Mouse (Mus musculus) heart, postnatal 10 days (tissue): Measurements from ENCODE around the gene Cep128. TPM values are rescaled to one million over a fixed set of nuclear protein-coding genes. Genes with fewer than 3 reads are reported as not detected.
"Not testable (repeated sequence)": the region's sequence is repeated elsewhere in the genome, so short reads cannot be mapped to it uniquely, and the experiment has no call there.

Source experiments
- DNase-seq, 2 experiments: peaks; one replicate each; pipeline ENCODE4 v3.0.0; 2021
- intact Hi-C: fragments of 180-260 bp; cut with DNase I; formaldehyde crosslinking; loops from one replicate; pipeline ENCODE4 v1.15.1; 2025
- microRNA-seq, 2 experiments: library from miRNA; unstranded; fragments of <30 nt; microRNA quantifications; one replicate each; pipeline ENCODE4 v1.2.0; 2022
- total RNA-seq, 2 experiments: library from RNA; stranded (reverse); gene quantifications; 2 replicates each; pipeline ENCODE4 v1.2.3; 2021

Gene Cep128
- total RNA-seq, 2 experiments from 2014 or later: 8.9 to 10.4 TPM

DNA sequence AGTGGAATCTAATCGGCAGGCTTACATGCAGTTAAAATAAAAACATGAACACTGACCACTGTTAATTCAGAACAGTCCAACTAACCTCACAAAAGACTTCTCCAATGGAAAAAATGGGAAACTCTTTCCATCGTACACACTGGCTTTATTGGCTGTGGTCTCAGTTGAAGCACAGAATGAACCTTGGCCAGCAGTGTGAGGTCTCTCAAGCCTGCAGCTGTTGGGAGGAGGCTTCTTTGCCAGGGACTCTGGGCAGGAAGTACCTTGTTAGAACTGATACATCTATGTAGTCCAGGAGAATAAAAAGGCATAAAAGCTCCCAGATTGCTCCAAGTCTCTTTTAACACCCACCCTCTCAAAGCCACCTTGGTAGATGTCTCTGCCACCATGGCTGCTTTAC is 390.9 kb downstream of the Cep128 start:
- intact Hi-C loops: no loop called here

DNA sequence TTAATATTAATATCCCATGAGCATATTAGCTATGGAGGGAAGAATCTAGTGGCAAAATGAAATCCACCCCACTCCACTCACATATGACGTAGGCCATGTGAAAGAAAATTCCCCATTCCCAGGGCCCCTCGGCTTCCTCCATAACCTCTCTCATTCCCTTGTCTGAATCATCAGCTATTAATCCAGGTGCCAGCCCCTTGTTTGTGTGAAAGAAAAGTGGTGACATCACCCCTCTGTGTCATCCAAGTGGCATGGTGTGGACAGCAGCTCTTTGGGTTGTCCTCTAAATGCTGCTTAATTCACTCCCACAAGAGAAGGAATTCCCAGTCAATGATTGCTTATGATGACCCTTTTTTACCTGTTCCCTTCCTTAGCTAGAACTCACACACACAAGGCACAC is 396.4 kb downstream of the Cep128 start:
- intact Hi-C loops: no loop called here
- no peak for DNase-seq

More for the DNA sequence above, 390.9 kb downstream of the Cep128 start:
- peak; percentile 10 to 12 for DNase-seq

DNA sequence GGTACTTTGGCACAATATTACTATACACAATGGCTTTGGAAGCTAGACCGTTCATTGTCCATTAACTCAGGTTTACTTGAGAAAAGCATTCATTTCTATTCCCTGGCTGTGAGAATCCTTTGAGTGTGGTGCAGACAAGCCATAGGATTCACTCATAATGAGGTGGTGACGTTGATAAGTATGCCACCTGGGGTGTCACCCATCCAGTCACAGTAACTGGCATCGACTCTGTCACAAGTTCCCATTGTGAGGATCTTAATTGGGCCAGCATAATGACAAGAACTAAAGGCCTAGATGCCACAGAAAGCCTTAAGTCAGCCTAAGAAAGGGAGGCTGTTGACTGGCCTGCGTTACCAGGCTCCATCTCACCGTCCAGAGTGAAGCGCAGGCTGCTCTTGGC is 396.9 kb downstream of the Cep128 start:
- intact Hi-C loops: no loop called here
- no peak for DNase-seq

DNA sequence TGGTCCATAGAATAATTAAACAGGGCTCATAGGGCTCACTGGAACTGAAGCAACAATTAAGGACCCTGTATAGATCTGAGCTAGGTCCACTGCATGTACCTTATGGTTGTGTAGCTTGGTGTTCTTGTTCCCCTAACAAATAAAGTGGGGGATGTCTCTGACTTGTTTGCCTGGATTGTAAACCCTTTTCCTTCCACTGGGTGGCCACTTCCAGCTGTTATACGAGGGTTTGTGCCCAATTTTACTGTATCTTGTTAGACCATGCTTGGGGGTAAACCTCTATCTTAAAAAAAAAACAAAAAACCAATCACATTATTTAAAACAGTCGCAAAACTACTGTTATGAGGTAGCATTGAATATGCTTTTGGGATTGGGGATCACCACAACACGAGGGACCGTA is 402.2 kb downstream of the Cep128 start:
- intact Hi-C loops: no loop called here
- DNase-seq: no peak

DNA sequence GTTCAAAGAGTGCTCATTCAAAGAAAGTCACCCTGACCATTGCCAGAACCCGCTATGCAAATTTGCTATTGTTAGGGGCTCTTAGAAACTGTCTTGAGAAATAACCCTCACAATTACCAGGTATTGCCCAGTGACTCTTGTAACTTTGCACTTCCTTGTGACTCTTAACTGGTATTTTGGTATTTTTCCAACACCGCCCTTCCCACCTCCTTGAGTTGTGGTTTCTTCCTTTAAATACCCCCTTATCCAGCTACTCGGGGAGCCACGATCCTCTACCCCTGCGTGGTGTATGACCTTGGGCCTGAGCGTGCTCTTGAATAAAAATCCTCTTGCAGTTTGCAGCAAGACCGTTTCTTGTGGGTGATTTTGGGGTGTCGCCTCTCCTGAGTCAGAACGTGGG is 407.8 kb downstream of the Cep128 start:
- intact Hi-C loops, DNase-seq: not testable (repeated sequence)

DNA sequence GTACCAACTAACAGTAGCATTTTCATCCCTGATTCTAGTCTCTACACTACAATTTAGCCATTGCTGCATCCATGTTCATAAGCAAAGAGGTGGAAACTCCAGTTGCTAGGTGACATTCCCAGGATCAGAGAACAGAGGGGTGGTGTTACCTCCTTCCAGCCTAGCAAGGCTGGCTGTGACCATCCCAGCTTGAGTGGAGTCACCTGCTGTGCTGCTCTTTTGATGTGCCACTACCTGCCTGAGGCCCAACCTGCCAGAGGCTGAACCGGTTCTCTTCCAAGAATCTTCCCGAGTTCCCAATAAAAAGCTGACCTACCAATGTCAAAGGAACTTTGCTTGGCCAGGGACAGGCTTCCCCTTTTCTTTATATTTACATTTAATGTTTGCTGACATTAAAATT is 408.8 kb downstream of the Cep128 start:
- intact Hi-C loops: no loop called here
- no peak for DNase-seq

DNA sequence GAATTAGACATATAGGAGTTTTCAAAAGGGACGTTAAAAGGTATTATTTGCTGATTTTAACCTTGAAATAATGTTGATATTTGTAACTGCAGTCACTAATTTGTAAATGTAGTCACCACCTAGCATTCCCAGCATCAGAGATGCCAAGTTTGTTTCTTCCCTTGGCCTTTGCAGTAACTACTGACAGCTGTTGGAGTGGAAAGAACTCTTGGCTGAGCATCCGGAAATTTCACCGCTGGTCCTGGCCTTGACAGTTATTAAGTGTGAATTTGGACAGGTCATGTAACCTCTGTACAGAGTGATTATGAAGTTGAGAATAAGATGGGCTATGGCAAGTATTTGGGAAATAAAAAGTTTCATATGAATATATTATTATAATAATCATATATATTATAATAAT is 413.1 kb downstream of the Cep128 start:
- DNase-seq: peak; percentile 32 to 41
- intact Hi-C loops: no loop called here

DNA sequence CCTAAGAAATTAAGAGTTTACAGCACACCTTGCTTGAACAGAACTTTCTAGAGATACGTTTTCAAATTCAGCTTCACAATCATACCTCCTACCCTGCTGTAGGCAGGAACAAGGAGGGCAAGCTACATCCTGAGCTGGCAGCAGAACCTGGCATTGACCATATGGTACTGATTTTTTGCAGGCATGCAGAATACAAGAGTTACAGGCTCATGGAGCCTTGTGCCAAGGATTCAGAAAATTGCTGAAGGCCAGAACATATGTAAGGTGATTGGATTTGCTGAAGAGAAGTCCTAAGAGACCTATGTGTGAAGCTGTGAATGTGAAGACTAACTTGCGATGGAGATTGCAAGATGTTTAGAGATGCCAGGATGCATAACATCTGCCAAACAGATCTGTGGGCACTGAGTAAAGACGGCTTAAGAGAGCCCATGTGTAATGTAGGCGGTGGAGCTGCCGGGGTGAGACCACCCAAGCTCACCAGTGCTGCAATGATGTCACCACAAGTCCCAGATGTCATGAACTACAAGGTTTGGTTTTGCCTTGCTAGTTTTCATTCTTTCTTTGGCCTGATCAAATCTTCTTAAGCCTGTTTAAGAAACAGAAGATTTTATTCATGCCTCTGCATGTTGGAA is 422.7 kb downstream of the Cep128 start:
- intact Hi-C loops: no loop called here
- DNase-seq: no peak

DNA sequence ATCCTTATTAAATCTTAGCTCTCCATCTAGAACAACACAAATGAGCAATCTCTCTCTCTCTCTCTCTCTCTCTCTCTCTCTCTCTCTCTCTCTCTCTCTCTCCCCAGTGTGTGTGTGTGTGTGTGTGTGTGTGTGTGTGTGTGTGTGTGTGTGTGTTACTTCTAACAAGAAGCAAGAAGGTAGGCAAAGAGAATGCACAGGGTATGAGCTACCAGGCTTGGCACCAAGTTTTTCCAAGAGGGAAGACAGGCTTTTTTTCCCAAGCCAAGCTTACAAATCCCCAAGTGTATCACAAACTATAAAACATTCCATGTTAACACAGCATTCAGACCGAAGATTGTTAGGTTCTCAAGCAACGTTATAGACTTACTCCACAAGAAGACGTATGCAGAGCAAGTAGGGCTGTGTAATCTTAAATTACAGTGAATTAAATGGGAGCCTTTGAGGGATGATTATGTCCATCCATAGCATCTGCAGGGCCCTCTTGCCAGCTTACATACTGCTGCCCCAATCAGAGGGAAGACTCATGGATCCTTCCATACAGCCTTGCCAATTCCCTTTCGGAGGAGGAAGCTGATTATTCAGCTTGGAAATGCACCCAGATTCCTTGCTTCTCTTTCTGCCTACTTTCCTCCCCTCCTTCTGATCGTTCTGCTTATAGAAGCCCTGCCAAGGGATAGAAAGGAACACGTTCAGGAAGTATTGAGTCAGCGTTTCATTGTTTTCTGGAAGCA is 429.3 kb downstream of the Cep128 start:
- no peak for DNase-seq
- intact Hi-C loops: no loop called here

Small RNA genes lying within 50 kb of the gene (microRNA-seq; reads per million reads assigned to microRNA genes)
- gene Gm44370: 0 reads per million in 2 experiments

Other genes with a start within 250 kb of the Cep128 start
- under 1 TPM; 0.15 to 0.69 TPM for gene Tshr, start 154 bp upstream of the Cep128 start, total RNA-seq
- 10 to 100 TPM; 24.4 to 30.4 TPM for gene Gtf2a1, start 206.1 kb upstream of the Cep128 start, total RNA-seq